Mouse (Mus musculus) CH12.LX (cell line): ENCODE data around the gene Slc4a11. TPM values are rescaled to one million over a fixed set of nuclear protein-coding genes. Genes with fewer than 3 reads are reported as not detected.

Source experiments
- DNase-seq: peaks from one replicate; pipeline ENCODE4 v3.0.0-alpha.2; 2013; ENCODE audit errors: extremely low read depth
- H3K27ac ChIP-seq: 2 replicates; pipeline ENCODE4 v1.5.1; 2012; ENCODE audit warnings: low read depth, mild to moderate bottlenecking, control low read depth, moderate library complexity; ENCODE audit not compliant: insufficient read depth
- H3K27me3 ChIP-seq: replicated peaks from 2 replicates; pipeline ENCODE3; 2012; ENCODE audit warnings: inconsistent platforms
- H3K36me3 ChIP-seq, 2 experiments: replicated peaks in 1 of 2; 2 replicates each; pipeline versions ENCODE3 to v1.6.1; 2012; ENCODE audit warnings: inconsistent platforms in 1 of 2, low read length in 1 of 2, mild to moderate bottlenecking in 1 of 2, mixed read lengths in 1 of 2, moderate library complexity in 1 of 2; ENCODE audit not compliant: control insufficient read depth in 1 of 2, insufficient read depth in 1 of 2
- H3K4me1 ChIP-seq, 2 experiments: 2 replicates each; pipeline ENCODE4 v1.6.1; 2012; ENCODE audit warnings: inconsistent platforms in 1 of 2, moderate library complexity in 1 of 2; ENCODE audit not compliant: insufficient read depth in 2 of 2, control insufficient read depth in 1 of 2
- H3K4me2 ChIP-seq: 2 replicates; pipeline ENCODE4 v1.6.1; 2012; ENCODE audit warnings: low read depth, mild to moderate bottlenecking, control low read depth; ENCODE audit not compliant: poor library complexity, insufficient read depth, severe bottlenecking
- H3K4me3 ChIP-seq, 3 experiments: fragments of 150-350 bp in 1 of 3; sonication (generic) in 1 of 3; replicated peaks in 1 of 3; 2 replicates each; pipeline versions ENCODE3 to v1.5.1; 2011 to 2012; ENCODE audit warnings: low read depth in 2 of 3, low read length in 2 of 3, mild to moderate bottlenecking in 2 of 3, moderate library complexity in 2 of 3, control low read depth in 1 of 3, improper control_type of control experiment in 1 of 3, inconsistent platforms in 1 of 3, mixed read lengths in 1 of 3; ENCODE audit not compliant: poor library complexity in 1 of 3
- H3K79me2 ChIP-seq: replicated peaks from 2 replicates; pipeline ENCODE4 v1.6.1; 2012; ENCODE audit warnings: mild to moderate bottlenecking, moderate library complexity; ENCODE audit not compliant: control insufficient read depth, poor library complexity, insufficient read depth, severe bottlenecking; ENCODE audit errors: extremely low read depth
- H3K9ac ChIP-seq: 2 replicates; pipeline ENCODE4 v1.6.1; 2012; ENCODE audit warnings: low read depth, mild to moderate bottlenecking, control low read depth, moderate library complexity; ENCODE audit not compliant: insufficient read depth
- H3K9me3 ChIP-seq: replicated peaks from 2 replicates; pipeline ENCODE3; 2012; ENCODE audit warnings: low read length, inconsistent platforms, mixed read lengths
- CHD1 ChIP-seq: IDR thresholded peaks from 2 replicates; pipeline ENCODE4 v1.6.1; 2012; ENCODE audit warnings: low read depth, low read length, improper control_type of control experiment, inconsistent platforms
- CHD2 ChIP-seq: IDR thresholded peaks from 2 replicates; pipeline ENCODE4 v1.6.1; 2011; ENCODE audit warnings: low read length, improper control_type of control experiment
- CTCF ChIP-seq, 2 experiments: IDR thresholded peaks in 1 of 2; conservative IDR thresholded peaks in 1 of 2; 2 replicates each; pipeline ENCODE4 v1.5.1; 2011 to 2012; ENCODE audit warnings: low read depth in 2 of 2, low read length in 2 of 2, improper control_type of control experiment in 1 of 2, inconsistent platforms in 1 of 2, mild to moderate bottlenecking in 1 of 2, moderate library complexity in 1 of 2
- E2F4 ChIP-seq: IDR thresholded peaks from 2 replicates; pipeline ENCODE4 v1.6.1; 2011; ENCODE audit warnings: low read depth, low read length, improper control_type of control experiment; ENCODE audit not compliant: insufficient replicate concordance
- ELF1 ChIP-seq: IDR thresholded peaks from 2 replicates; pipeline ENCODE4 v1.6.1; 2014; ENCODE audit warnings: low read depth, mild to moderate bottlenecking, inconsistent platforms, low read length, improper control_type of control experiment
- EP300 ChIP-seq: IDR thresholded peaks from 2 replicates; pipeline ENCODE4 v1.6.1; 2011; ENCODE audit warnings: low read length, improper control_type of control experiment
- ETS1 ChIP-seq: conservative IDR thresholded peaks from 2 replicates; pipeline ENCODE4 v1.6.1; 2012; ENCODE audit warnings: low read depth, mild to moderate bottlenecking, inconsistent platforms, low read length, improper control_type of control experiment, moderate library complexity
- HCFC1 ChIP-seq: IDR thresholded peaks from 2 replicates; pipeline ENCODE4 v1.6.1; 2012; ENCODE audit warnings: low read depth, mild to moderate bottlenecking, inconsistent platforms, low read length, improper control_type of control experiment
- IRF4 ChIP-seq: IDR thresholded peaks from 2 replicates; pipeline ENCODE4 v1.6.1; 2014; ENCODE audit warnings: low read depth, mild to moderate bottlenecking, inconsistent platforms, low read length, improper control_type of control experiment
- JUN ChIP-seq: IDR thresholded peaks from 2 replicates; pipeline ENCODE4 v1.6.1; 2011; ENCODE audit warnings: low read depth, mild to moderate bottlenecking, low read length, improper control_type of control experiment, moderate library complexity; ENCODE audit not compliant: insufficient read depth
- JUND ChIP-seq: conservative IDR thresholded peaks from 2 replicates; pipeline ENCODE4 v1.6.1; 2011; ENCODE audit warnings: low read depth, low read length, improper control_type of control experiment
- KAT2A ChIP-seq: IDR thresholded peaks from 2 replicates; pipeline ENCODE4 v1.6.1; 2012; ENCODE audit warnings: low read length, improper control_type of control experiment, inconsistent platforms; ENCODE audit not compliant: insufficient replicate concordance
- MAFK ChIP-seq: IDR thresholded peaks from 2 replicates; pipeline ENCODE4 v1.6.1; 2011; ENCODE audit warnings: low read length, improper control_type of control experiment; ENCODE audit not compliant: insufficient replicate concordance
- MAX ChIP-seq: IDR thresholded peaks from 2 replicates; pipeline ENCODE4 v1.6.1; 2011; ENCODE audit warnings: low read length, improper control_type of control experiment
- MAZ ChIP-seq: IDR thresholded peaks from 2 replicates; pipeline ENCODE4 v1.6.1; 2012; ENCODE audit warnings: low read depth, mild to moderate bottlenecking, inconsistent platforms, low read length, improper control_type of control experiment, moderate library complexity
- MEF2A ChIP-seq: IDR thresholded peaks from 2 replicates; pipeline ENCODE4 v1.6.1; 2014; ENCODE audit warnings: low read depth, mild to moderate bottlenecking, inconsistent platforms, low read length, improper control_type of control experiment, borderline replicate concordance
- MXI1 ChIP-seq: IDR thresholded peaks from 2 replicates; pipeline ENCODE4 v1.6.1; 2011; ENCODE audit warnings: mild to moderate bottlenecking, low read depth, low read length, improper control_type of control experiment
- MYC ChIP-seq: IDR thresholded peaks from 2 replicates; pipeline ENCODE4 v1.6.1; 2011; ENCODE audit warnings: low read depth, mild to moderate bottlenecking, improper control_type of control experiment, low read length
- NELFE ChIP-seq: IDR thresholded peaks from 2 replicates; pipeline ENCODE4 v1.6.1; 2011; ENCODE audit warnings: low read depth, low read length, improper control_type of control experiment
- NRF1 ChIP-seq: IDR thresholded peaks from 2 replicates; pipeline ENCODE4 v1.6.1; 2014; ENCODE audit warnings: low read depth, mild to moderate bottlenecking, inconsistent platforms, low read length, improper control_type of control experiment, moderate library complexity
- POLR2A ChIP-seq: IDR thresholded peaks from 2 replicates; pipeline ENCODE4 v1.6.1; 2011; ENCODE audit warnings: low read depth, mild to moderate bottlenecking, improper control_type of control experiment, low read length
- POLR2AphosphoS2 ChIP-seq: IDR thresholded peaks from 2 replicates; pipeline ENCODE4 v1.6.1; 2011; ENCODE audit warnings: low read depth, low read length, improper control_type of control experiment
- RAD21 ChIP-seq: IDR thresholded peaks from 2 replicates; pipeline ENCODE4 v1.6.1; 2011; ENCODE audit warnings: low read depth, mild to moderate bottlenecking, low read length, improper control_type of control experiment, moderate library complexity
- RCOR1 ChIP-seq: conservative IDR thresholded peaks from 2 replicates; pipeline ENCODE4 v1.6.1; 2012; ENCODE audit warnings: low read depth, mild to moderate bottlenecking, inconsistent platforms, low read length, improper control_type of control experiment
- SIN3A ChIP-seq: IDR thresholded peaks from 2 replicates; pipeline ENCODE4 v1.6.1; 2012; ENCODE audit warnings: low read length, improper control_type of control experiment, inconsistent platforms
- SMC3 ChIP-seq: IDR thresholded peaks from 2 replicates; pipeline ENCODE4 v1.6.1; 2011; ENCODE audit warnings: low read depth, low read length, improper control_type of control experiment
- TBP ChIP-seq: conservative IDR thresholded peaks from 2 replicates; pipeline ENCODE4 v1.6.1; 2011; ENCODE audit warnings: low read depth, low read length, improper control_type of control experiment
- TCF12 ChIP-seq: IDR thresholded peaks from 2 replicates; pipeline ENCODE4 v1.6.1; 2014; ENCODE audit warnings: low read depth, mild to moderate bottlenecking, inconsistent platforms, low read length, improper control_type of control experiment
- UBTF ChIP-seq: IDR thresholded peaks from 2 replicates; pipeline ENCODE4 v1.6.1; 2012; ENCODE audit warnings: low read depth, mild to moderate bottlenecking, inconsistent platforms, low read length, improper control_type of control experiment, moderate library complexity
- USF1 ChIP-seq: IDR thresholded peaks from 2 replicates; pipeline ENCODE4 v1.6.1; 2014; ENCODE audit warnings: low read depth, mild to moderate bottlenecking, inconsistent platforms, low read length, improper control_type of control experiment
- USF2 ChIP-seq: conservative IDR thresholded peaks from 2 replicates; pipeline ENCODE4 v1.6.1; 2011; ENCODE audit warnings: low read depth, low read length, improper control_type of control experiment
- ZC3H11A ChIP-seq: IDR thresholded peaks from 2 replicates; pipeline ENCODE4 v1.6.1; 2012; ENCODE audit warnings: low read depth, mild to moderate bottlenecking, inconsistent platforms, low read length, improper control_type of control experiment
- ZKSCAN1 ChIP-seq: IDR thresholded peaks from 2 replicates; pipeline ENCODE4 v1.6.1; 2012; ENCODE audit warnings: low read depth, inconsistent platforms, low read length, improper control_type of control experiment, borderline replicate concordance
- ZMIZ1 ChIP-seq: IDR thresholded peaks from 2 replicates; pipeline ENCODE4 v1.6.1; 2012; ENCODE audit warnings: low read depth, mild to moderate bottlenecking, inconsistent platforms, low read length, improper control_type of control experiment
- ZNF384 ChIP-seq: IDR thresholded peaks from 2 replicates; pipeline ENCODE4 v1.6.1; 2012; ENCODE audit warnings: low read depth, low read length, improper control_type of control experiment, inconsistent platforms
- dilution Hi-C: fragments of 300-500 bp; cut with MboI; formaldehyde crosslinking; loops from 2 replicates; pipeline ENCODE4 v1.14.3; 2020; ENCODE audit warnings: low sequenced_read_pairs; ENCODE audit not compliant: extremely low pct_unique_long_range_greater_than_20kb, extremely low pct_ligation_motif_present
- in situ Hi-C: fragments of 300-500 bp; cut with MboI; formaldehyde crosslinking; loops from 3 replicates; pipeline ENCODE4 v1.14.3; 2019; ENCODE audit warnings: low sequenced_read_pairs, low pct_ligation_motif_present, low pct_unique_long_range_greater_than_20kb, mixed read lengths
- polyA plus RNA-seq: library from polyadenylated mRNA; unstranded; fragments of >175 nt; gene quantifications from 2 replicates; pipeline ENCODE4 v1.2.1, GENCODE M21; 2012; ENCODE audit warnings: low read depth; ENCODE audit not compliant: insufficient read length
- total RNA-seq, 2 experiments: library from RNA; depleted of rRNA; stranded (reverse); fragments of 300-350 nt in 1 of 2; fragments of >200 nt in 1 of 2; gene quantifications; 2 replicates each; pipeline ENCODE4 v1.2.3; 2012 to 2014

Slc4a11 gene
- total and polyA plus RNA-seq, 3 experiments, result 0.21 to 0.30 (median 0.27) TPM

- TF ChIP-seq TBP (peak; percentile 68), UBTF (0 out of 2 replicates have a peak, but pooled peaks have one; percentile 21), USF2 (no peak), ZC3H11A (no peak), JUND (no peak), ZKSCAN1 (no peak), ELF1 (peak; percentile 92), MEF2A (peak; percentile 60; the same call in 1 of the 2 replicates), ETS1 (no peak)
- TF ChIP-seq, all 38 proteins: peak for 21
Observed at GRCm38 (mm10) chr2:130667559-130667958, 29.8 kb downstream of the Slc4a11 start, which contains the start of gene Itpa (continued).

- peak within 1 kb of the TSS; percentile 87 for H3K27ac ChIP-seq
- dilution Hi-C loops (no loop called here), in situ Hi-C loops (no loop called here)
- H3K9me3 ChIP-seq, result no peaks in the 10 kb centered on the region
- peaks cover 4 to 46% of the 10 kb centered on the region in 2 experiments; a peak in 3 of 4 replicates for H3K4me1 ChIP-seq
- H3K9ac ChIP-seq, result peak within 1 kb of the TSS; percentile 78
- H3K27me3 ChIP-seq, result no peaks in the 10 kb centered on the region
- DNase-seq, result peak; percentile 97
- H3K4me3 ChIP-seq, result peak within 1 kb of the TSS; percentile 66 to 69 (median 68)
- peaks cover 18% of the 10 kb centered on the region for H3K79me2 ChIP-seq
- H3K36me3 ChIP-seq, result peaks cover 16 to 33% of the 10 kb centered on the region in 2 experiments
- peak within 1 kb of the TSS; percentile 88 for H3K4me2 ChIP-seq
- TF ChIP-seq EP300, result no peak
- TF ChIP-seq SMC3, result no peak
- peak; percentile 94 for TF ChIP-seq NRF1
- no peak; the same call in 1 of the 2 replicates for TF ChIP-seq MXI1
- peak in 1 of 2 experiments; percentile 29; a peak in 1 of 4 replicates for TF ChIP-seq CTCF (conservative IDR thresholded peaks at IDR 0.05 in 1 of 2, IDR thresholded peaks at IDR 0.05 in 1 of 2; ENCODE audit: low read depth in 2 of 2, low read length in 2 of 2)
- TF ChIP-seq CHD2, result no peak
- TF ChIP-seq CHD1, result no peak
- TF ChIP-seq RAD21, result no peak; the same call in none of the 2 replicates
- TF ChIP-seq POLR2AphosphoS2, result 0 out of 2 replicates have a peak, but pooled peaks have one; percentile 76
- TF ChIP-seq ZNF384, result no peak
- TF ChIP-seq POLR2A, result peak; percentile 94
- TF ChIP-seq MAFK, result no peak
- TF ChIP-seq ETS1, result no peak
- peak; percentile 45; the same call in 1 of the 2 replicates for TF ChIP-seq TCF12
- TF ChIP-seq ZC3H11A, result no peak
- TF ChIP-seq HCFC1, result peak; percentile 69
- no peak for TF ChIP-seq MAX
- no peak for TF ChIP-seq UBTF
- TF ChIP-seq ELF1, result peak; percentile 35; the same call in 1 of the 2 replicates
- 0 out of 2 replicates have a peak, but pooled peaks have one; percentile 42 for TF ChIP-seq TBP
- TF ChIP-seq E2F4, result peak; percentile 81; the same call in 1 of the 2 replicates
- TF ChIP-seq JUN, result no peak
- peak; percentile 94 for TF ChIP-seq NELFE
- TF ChIP-seq USF1, result no peak
- peak; percentile 82 for TF ChIP-seq SIN3A
- TF ChIP-seq IRF4, result no peak
- TF ChIP-seq RCOR1, result no peak
- no peak for TF ChIP-seq ZKSCAN1
- peak; percentile 61 for TF ChIP-seq MYC
- TF ChIP-seq KAT2A, result no peak
- TF ChIP-seq JUND, result no peak
- peak; percentile 74; the same call in 1 of the 2 replicates for TF ChIP-seq ZMIZ1
- no peak for TF ChIP-seq MAZ
- TF ChIP-seq MEF2A, result no peak
Observed at GRCm38 (mm10) chr2:130664102-130664701, 33.1 kb downstream of the Slc4a11 start, which contains the start of gene Ddrgk1. Gene Ddrgk1 (minus strand): TSS chr2:130664659.
